Mouse (Mus musculus) testis, adult 2 months (tissue): ENCODE measurements at regions not wholly inside any gene's neighbourhood (a gene's known extent, or its start where the extent isn't known, plus 50 kb on each side); places are given as distances from the start of the nearest gene placed in this dataset.

ENCODE experiments used
- H3K27ac ChIP-seq: fragments of 200-500 bp; 2 replicates; pipeline ENCODE4 v1.5.1; 2012; ENCODE audit warnings: low read depth, low read length; ENCODE audit not compliant: control insufficient read depth, insufficient read depth
- H3K27me3 ChIP-seq: fragments of 200-500 bp; 2 replicates; pipeline ENCODE4 v1.6.1; 2012; ENCODE audit warnings: mild to moderate bottlenecking, low read length, moderate library complexity; ENCODE audit not compliant: control insufficient read depth, insufficient read depth
- H3K36me3 ChIP-seq: fragments of 200-500 bp; 2 replicates; pipeline ENCODE4 v1.6.1; 2012; ENCODE audit warnings: mild to moderate bottlenecking, low read length; ENCODE audit not compliant: control insufficient read depth, insufficient read depth
- H3K4me1 ChIP-seq: fragments of 200-500 bp; 2 replicates; pipeline ENCODE4 v1.6.1; 2012; ENCODE audit warnings: low read length; ENCODE audit not compliant: control insufficient read depth, insufficient read depth
- H3K4me3 ChIP-seq: fragments of 200-500 bp; 2 replicates; pipeline ENCODE4 v1.5.1; 2012; ENCODE audit warnings: low read depth, mild to moderate bottlenecking, low read length, moderate library complexity, mixed read lengths; ENCODE audit not compliant: control insufficient read depth
- CTCF ChIP-seq: fragments of 200-500 bp; IDR thresholded peaks from 2 replicates; pipeline ENCODE4 v1.5.1; 2012; ENCODE audit warnings: low read depth, mild to moderate bottlenecking, inconsistent platforms, low read length, moderate library complexity; ENCODE audit not compliant: control insufficient read depth, insufficient read depth, insufficient replicate concordance
- POLR2A ChIP-seq: fragments of 200-500 bp; IDR thresholded peaks from 2 replicates; pipeline ENCODE4 v1.6.1; 2012; ENCODE audit warnings: low read depth, mild to moderate bottlenecking, inconsistent platforms, low read length, moderate library complexity; ENCODE audit not compliant: control insufficient read depth

GRCm38 (mm10) chr6:100952470-100952869 is 119.0 kb downstream of the Ppp4r2 start:
- Histone ChIP-seq H3K4me1 (no peaks in the 10 kb centered on the region), H3K36me3 (no peaks in the 10 kb centered on the region), H3K27me3 (no peaks in the 10 kb centered on the region), H3K27ac (no peak overlapping the region), H3K4me3 (no peak overlapping the region)
- TF ChIP-seq POLR2A (no peak), CTCF (no peak)

GRCm38 (mm10) chr6:100954563-100954962 is 121.1 kb downstream of the Ppp4r2 start:
- Histone ChIP-seq H3K4me1 (no peaks in the 10 kb centered on the region), H3K27ac (no peak overlapping the region), H3K27me3 (no peaks in the 10 kb centered on the region), H3K4me3 (no peak overlapping the region), H3K36me3 (no peaks in the 10 kb centered on the region)
- TF ChIP-seq POLR2A (no peak), CTCF (no peak)

GRCm38 (mm10) chr6:100966481-100966880 is 133.1 kb downstream of the Ppp4r2 start:
- H3K36me3 ChIP-seq: no peaks in the 10 kb centered on the region
- H3K27me3 ChIP-seq: no peaks in the 10 kb centered on the region
- no peak overlapping the region for H3K27ac ChIP-seq
- H3K4me1 ChIP-seq: no peaks in the 10 kb centered on the region
- H3K4me3 ChIP-seq: no peak overlapping the region
- TF ChIP-seq POLR2A (no peak), CTCF (no peak)

- Histone ChIP-seq H3K27ac (no peak overlapping the region), H3K36me3 (no peaks in the 10 kb centered on the region), H3K4me3 (no peak overlapping the region), H3K27me3 (no peaks in the 10 kb centered on the region), H3K4me1 (no peaks in the 10 kb centered on the region)
- TF ChIP-seq CTCF: no peak
- no peak for TF ChIP-seq POLR2A
Measured at GRCm38 (mm10) chr6:100968080-100968856, 134.8 kb downstream of the Ppp4r2 start.

GRCm38 (mm10) chr6:100968960-100969359 is 135.5 kb downstream of the Ppp4r2 start:
- Histone ChIP-seq H3K36me3 (no peaks in the 10 kb centered on the region), H3K27ac (no peak overlapping the region), H3K27me3 (no peaks in the 10 kb centered on the region), H3K4me3 (no peak overlapping the region), H3K4me1 (no peaks in the 10 kb centered on the region)
- TF ChIP-seq CTCF (no peak), POLR2A (no peak)

- no peaks in the 10 kb centered on the region for H3K4me1 ChIP-seq
- H3K36me3 ChIP-seq: no peaks in the 10 kb centered on the region
- H3K4me3 ChIP-seq: no peak overlapping the region
- H3K27me3 ChIP-seq: no peaks in the 10 kb centered on the region
- TF ChIP-seq POLR2A (no peak), CTCF (no peak)
- H3K27ac ChIP-seq: no peak overlapping the region
Measured at GRCm38 (mm10) chr6:100970810-100971447, 137.5 kb downstream of the Ppp4r2 start.

- Histone ChIP-seq H3K36me3 (no peaks in the 10 kb centered on the region), H3K4me1 (no peaks in the 10 kb centered on the region), H3K4me3 (no peak overlapping the region), H3K27ac (no peak overlapping the region), H3K27me3 (no peaks in the 10 kb centered on the region)
- TF ChIP-seq CTCF: no peak
- no peak for TF ChIP-seq POLR2A
Measured at GRCm38 (mm10) chr6:100971462-100971955, 138.1 kb downstream of the Ppp4r2 start.

- no peaks in the 10 kb centered on the region for H3K27me3 ChIP-seq
- H3K4me3 ChIP-seq: no peak overlapping the region
- TF ChIP-seq POLR2A (no peak), CTCF (no peak)
- no peaks in the 10 kb centered on the region for H3K36me3 ChIP-seq
- no peaks in the 10 kb centered on the region for H3K4me1 ChIP-seq
- H3K27ac ChIP-seq: no peak overlapping the region
Measured at GRCm38 (mm10) chr6:100973366-100974090, 140.1 kb downstream of the Ppp4r2 start.
